Mouse (Mus musculus) stomach, embryonic 14.5 days (tissue): ENCODE measurements around the gene Mroh2a. TPM values are rescaled to one million over a fixed set of nuclear protein-coding genes. Genes with fewer than 3 reads are reported as not detected.

Source experiments
- ATAC-seq: fragments of 200-750 bp; cut with Nextera tagmentation; 2 replicates; pipeline ENCODE4 v1.8.0; 2017; ENCODE audit warnings: low read depth, moderate TSS enrichment; ENCODE audit not compliant: insufficient number of reproducible peaks, insufficient read depth, low FRiP score
- H3K27ac ChIP-seq: fragments of 300-500 bp; sonication (generic); 2 replicates; pipeline ENCODE4 v1.5.1; 2014; ENCODE audit warnings: mild to moderate bottlenecking, low read length, moderate library complexity, mixed read lengths
- H3K27me3 ChIP-seq: fragments of 300-500 bp; sonication (generic); 2 replicates; pipeline ENCODE4 v1.6.1; 2014; ENCODE audit warnings: low read length, control low read depth, mixed read lengths; ENCODE audit not compliant: control insufficient read depth, insufficient read depth
- H3K36me3 ChIP-seq: fragments of 300-500 bp; sonication (generic); 2 replicates; pipeline ENCODE4 v1.6.1; 2014; ENCODE audit warnings: mild to moderate bottlenecking, control low read depth, low read length, moderate library complexity, mixed read lengths; ENCODE audit not compliant: control insufficient read depth, insufficient read depth
- H3K4me1 ChIP-seq: fragments of 300-500 bp; sonication (generic); 2 replicates; pipeline ENCODE4 v1.6.1; 2014; ENCODE audit warnings: low read length, control low read depth, mixed read lengths; ENCODE audit not compliant: control insufficient read depth, insufficient read depth
- H3K4me2 ChIP-seq: fragments of 300-500 bp; sonication (generic); replicated peaks from 2 replicates; pipeline ENCODE4 v1.6.1; 2014; ENCODE audit warnings: low read depth, low read length, control low read depth
- H3K4me3 ChIP-seq: fragments of 300-500 bp; sonication (generic); 2 replicates; pipeline ENCODE4 v1.5.1; 2014; ENCODE audit warnings: low read depth, low read length, control low read depth
- H3K9ac ChIP-seq: fragments of 300-500 bp; sonication (generic); replicated peaks from 2 replicates; pipeline ENCODE4 v1.6.1; 2014; ENCODE audit warnings: low read depth, mild to moderate bottlenecking, control low read depth, low read length, moderate library complexity, mixed read lengths
- H3K9me3 ChIP-seq: fragments of 300-500 bp; sonication (generic); 2 replicates; pipeline ENCODE4 v1.6.1; 2016; ENCODE audit warnings: low read depth, low read length, control low read depth; ENCODE audit not compliant: control insufficient read depth
- WGBS: fragments of 180-500 bp; shearing (Covaris S2); extraction: QIAGEN DNeasy Blood & Tissue Kit; methylation state at CpG from one replicate; pipeline ENCODE4 v1.1.7; 2014; 5-methylcytosine and 5-hydroxymethylcytosine counted together
- polyA plus RNA-seq: library from polyadenylated mRNA; unstranded; fragments of >200 nt; fragmentation: Nextera tagmentation; extraction: Ambion mirVana; gene quantifications from 2 replicates; pipeline ENCODE4 v1.2.1, GENCODE M21; 2014

Mroh2a gene
- polyA plus RNA-seq, 1 experiment from 2014 or later, result 1.9 TPM

DNA sequence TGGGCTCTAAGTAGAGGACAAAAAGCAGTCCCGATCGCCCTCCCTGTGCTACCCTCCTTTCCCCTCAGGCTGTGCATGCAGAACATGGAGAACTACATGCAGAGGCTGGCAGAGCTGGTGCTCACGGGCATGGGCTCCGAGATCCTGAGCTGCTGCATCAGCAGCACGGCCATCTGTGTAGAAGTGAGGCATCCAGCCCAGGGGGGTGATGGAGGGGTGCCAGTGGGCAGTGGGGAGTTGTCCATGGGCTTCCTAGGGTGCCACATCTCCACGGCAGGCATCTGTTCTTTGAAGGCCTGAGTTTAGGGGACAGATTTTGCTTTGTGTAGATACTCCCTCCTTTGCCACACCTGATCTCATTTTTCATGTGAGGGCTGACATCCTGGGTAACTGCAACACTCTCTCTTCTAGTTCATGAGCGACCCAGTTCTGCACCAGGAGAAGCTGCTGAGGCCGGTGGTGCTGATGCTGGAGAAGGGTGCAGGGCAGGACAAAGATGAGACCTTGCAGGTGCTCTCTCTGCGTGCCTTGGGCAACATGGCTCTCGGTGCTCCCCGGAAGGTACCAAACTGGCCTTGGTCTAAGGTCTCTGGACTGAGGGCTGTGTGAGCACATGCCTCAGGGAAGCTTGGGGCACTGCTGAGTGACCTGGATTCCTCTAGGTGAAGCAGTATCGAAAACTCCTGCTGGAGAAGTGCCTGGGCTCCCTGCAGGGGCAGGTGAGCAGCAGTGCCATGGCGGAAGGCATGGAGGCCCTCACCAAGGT is 29.4 kb downstream of the Mroh2a start:
- no peaks in the 10 kb centered on the region; the same call in 1 of the 2 replicates for H3K4me1 ChIP-seq
- no peak overlapping the region for H3K4me2 ChIP-seq
- H3K9ac ChIP-seq, result no peak overlapping the region
- no peak overlapping the region for H3K4me3 ChIP-seq
- WGBS, result 81% methylated on average over 13 of the region's 13 CpGs
- H3K27me3 ChIP-seq, result no peaks in the 10 kb centered on the region
- peaks cover 14% of the 10 kb centered on the region; the same call in 1 of the 2 replicates for H3K36me3 ChIP-seq
- no peak for ATAC-seq
- H3K27ac ChIP-seq, result no peak overlapping the region
- peaks cover 36% of the 10 kb centered on the region for H3K9me3 ChIP-seq

DNA sequence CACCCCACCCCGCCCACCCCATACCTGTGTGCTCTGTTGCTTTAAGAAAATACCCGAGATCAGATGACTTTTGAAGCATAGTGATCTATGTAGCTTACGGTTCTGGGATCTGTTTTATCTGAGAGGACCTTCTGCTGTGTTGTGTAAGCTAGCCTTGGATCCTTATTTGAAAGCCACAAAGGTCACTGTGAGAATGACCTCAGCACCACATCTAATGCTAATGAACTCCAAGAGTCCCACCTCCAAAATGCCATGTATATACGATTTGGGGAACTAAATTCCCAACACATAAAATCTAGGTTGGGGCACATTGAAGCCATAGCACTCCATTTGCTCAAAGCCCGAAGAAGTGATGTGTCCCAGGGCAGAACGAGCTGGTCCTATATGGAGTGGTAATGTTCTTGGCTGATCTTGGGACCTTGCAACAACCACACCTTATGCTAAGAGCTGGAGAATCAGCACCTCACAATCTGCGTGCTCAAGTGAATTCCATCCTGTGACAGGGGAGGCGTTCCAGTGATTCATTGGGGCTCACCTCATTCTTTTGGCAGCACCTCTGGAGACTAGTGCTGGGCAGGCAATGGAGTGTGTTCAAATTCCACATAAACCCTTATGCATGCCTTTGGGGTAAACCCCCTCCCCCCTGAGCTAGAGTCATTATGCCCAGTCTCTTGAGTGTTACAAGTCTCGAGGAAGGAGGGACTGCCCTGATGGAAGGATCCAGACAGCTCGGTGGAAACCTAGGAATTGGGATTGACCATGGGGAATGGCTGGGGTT is 30.3 kb downstream of the Mroh2a start:
- no peak for ATAC-seq
- peaks cover 23% of the 10 kb centered on the region; the same call in 1 of the 2 replicates for H3K36me3 ChIP-seq
- H3K27ac ChIP-seq, result no peak overlapping the region
- H3K4me1 ChIP-seq, result no peaks in the 10 kb centered on the region; the same call in 1 of the 2 replicates
- peaks cover 33% of the 10 kb centered on the region for H3K9me3 ChIP-seq
- no peak overlapping the region for H3K4me2 ChIP-seq
- H3K4me3 ChIP-seq, result no peak overlapping the region
- WGBS, result 75% methylated on average over 10 of the region's 10 CpGs
- H3K27me3 ChIP-seq, result no peaks in the 10 kb centered on the region
- H3K9ac ChIP-seq, result no peak overlapping the region

GRCm38 (mm10) chr1:88257681-88258080 is 30.9 kb downstream of the Mroh2a start:
- ATAC-seq, result no peak
- Histone ChIP-seq H3K4me2 (no peak overlapping the region), H3K36me3 (peaks cover 29% of the 10 kb centered on the region), H3K27ac (no peak overlapping the region), H3K4me1 (peaks cover 4% of the 10 kb centered on the region; the same call in 1 of the 2 replicates), H3K27me3 (no peaks in the 10 kb centered on the region), H3K4me3 (no peak overlapping the region), H3K9ac (no peak overlapping the region), H3K9me3 (peaks cover 27% of the 10 kb centered on the region)
- WGBS, result 80% methylated on average over 6 of the region's 6 CpGs

GRCm38 (mm10) chr1:88258361-88258760 is 31.6 kb downstream of the Mroh2a start:
- Histone ChIP-seq H3K4me3 (no peak overlapping the region), H3K27me3 (no peaks in the 10 kb centered on the region), H3K36me3 (peaks cover 36% of the 10 kb centered on the region), H3K4me1 (peaks cover 4% of the 10 kb centered on the region; the same call in 1 of the 2 replicates), H3K9me3 (peaks cover 24% of the 10 kb centered on the region), H3K27ac (no peak overlapping the region), H3K4me2 (no peak overlapping the region), H3K9ac (no peak overlapping the region)
- no peak for ATAC-seq
- WGBS, result 68% methylated on average over 6 of the region's 6 CpGs

DNA sequence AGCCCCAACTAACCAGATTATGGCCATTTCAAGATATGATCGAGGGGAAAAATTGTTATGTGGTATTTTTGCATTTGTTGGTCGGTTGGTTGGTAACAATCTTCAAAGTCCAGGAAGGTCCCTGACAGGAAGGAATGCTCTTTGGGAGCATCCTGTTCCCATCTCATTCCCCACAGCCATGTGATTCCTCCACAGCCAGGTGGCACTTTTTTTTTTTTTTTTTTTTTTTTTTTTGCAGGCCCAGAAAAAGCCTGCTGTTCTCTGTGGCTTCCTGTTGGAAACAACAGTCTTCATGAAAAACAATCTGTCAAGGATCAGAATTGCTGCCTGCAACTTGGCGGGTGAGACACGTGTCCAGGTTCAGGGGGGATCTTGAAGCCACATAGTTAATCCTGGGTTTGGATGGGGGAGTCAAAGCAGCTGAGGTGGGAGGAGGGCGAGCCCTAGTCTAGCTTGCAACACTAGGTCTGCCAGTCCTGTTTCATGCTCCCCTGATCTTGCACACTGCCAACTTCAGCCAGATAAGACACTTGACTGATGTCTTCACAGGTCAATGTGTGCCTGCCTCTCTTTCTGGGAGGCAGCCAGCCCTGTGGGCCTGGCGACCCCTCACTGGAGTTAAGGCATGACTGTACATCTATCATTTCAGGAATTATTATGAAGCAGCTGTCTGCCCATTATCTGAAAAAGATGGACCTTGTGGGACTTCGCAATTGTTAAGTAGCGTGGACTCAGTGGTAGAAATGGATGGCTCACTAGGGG is 32.3 kb downstream of the Mroh2a start:
- ATAC-seq, result no peak
- 60% methylated on average over 8 of the region's 8 CpGs for WGBS
- Histone ChIP-seq H3K36me3 (peaks cover 43% of the 10 kb centered on the region), H3K27me3 (no peaks in the 10 kb centered on the region), H3K4me2 (no peak overlapping the region), H3K27ac (no peak overlapping the region), H3K9me3 (peaks cover 21% of the 10 kb centered on the region), H3K4me1 (peaks cover 4% of the 10 kb centered on the region; the same call in 1 of the 2 replicates), H3K4me3 (no peak overlapping the region), H3K9ac (no peak overlapping the region)

DNA sequence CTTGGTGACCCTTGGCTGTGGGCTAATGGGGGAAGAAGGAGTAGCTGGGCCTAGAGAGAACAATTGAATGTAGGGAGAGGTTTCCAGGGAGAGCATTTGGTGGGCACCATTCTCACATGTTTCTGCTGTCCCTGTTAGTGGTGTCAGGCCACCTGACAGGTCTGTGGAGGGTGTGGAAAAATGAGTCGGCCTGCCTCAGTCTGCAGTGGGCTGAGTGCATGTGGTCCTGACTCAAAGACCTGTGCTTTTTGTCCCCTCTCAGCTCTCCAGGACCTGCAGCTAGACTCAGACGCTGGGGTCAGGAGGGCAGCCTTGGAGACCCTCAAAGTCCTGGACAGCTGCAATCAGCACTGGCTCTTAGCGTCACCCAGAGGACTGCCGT is 32.8 kb downstream of the Mroh2a start:
- H3K9ac ChIP-seq, result no peak overlapping the region
- peaks cover 19% of the 10 kb centered on the region for H3K9me3 ChIP-seq
- no peak overlapping the region for H3K4me2 ChIP-seq
- H3K27ac ChIP-seq, result no peak overlapping the region
- 66% methylated on average over 4 of the region's 4 CpGs for WGBS
- ATAC-seq, result no peak
- peaks cover 4% of the 10 kb centered on the region; the same call in 1 of the 2 replicates for H3K4me1 ChIP-seq
- H3K4me3 ChIP-seq, result no peak overlapping the region
- peaks cover 48% of the 10 kb centered on the region for H3K36me3 ChIP-seq
- H3K27me3 ChIP-seq, result no peaks in the 10 kb centered on the region

DNA sequence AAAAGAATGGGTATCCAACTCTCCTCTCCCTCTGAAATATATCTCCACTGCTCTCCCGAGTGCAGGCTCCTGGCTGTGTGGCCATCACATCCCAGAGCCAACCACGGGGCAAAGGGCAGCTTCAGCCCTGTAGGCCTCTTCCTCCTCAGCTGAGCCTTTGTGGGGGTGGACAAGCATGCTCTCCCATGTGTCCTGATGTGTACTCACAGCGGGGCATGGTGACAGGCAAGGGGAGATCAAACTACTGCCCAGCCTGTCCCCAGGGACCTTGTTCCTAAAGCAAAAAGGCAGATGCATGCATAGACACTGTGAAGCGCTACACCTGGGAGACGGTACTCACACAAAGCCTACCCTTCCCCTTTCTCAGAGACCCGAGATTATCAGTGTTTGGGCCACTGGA is 33.3 kb downstream of the Mroh2a start:
- no peak overlapping the region for H3K4me2 ChIP-seq
- no peak overlapping the region for H3K27ac ChIP-seq
- peak; percentile 2; the same call in 1 of the 2 replicates for ATAC-seq
- H3K27me3 ChIP-seq, result no peaks in the 10 kb centered on the region
- H3K9ac ChIP-seq, result no peak overlapping the region
- no peak overlapping the region for H3K4me3 ChIP-seq
- H3K4me1 ChIP-seq, result peaks cover 4% of the 10 kb centered on the region; the same call in 1 of the 2 replicates
- H3K9me3 ChIP-seq, result peaks cover 14% of the 10 kb centered on the region
- WGBS, result 75% methylated on average over 6 of the region's 6 CpGs
- peaks cover 53% of the 10 kb centered on the region for H3K36me3 ChIP-seq
